Mouse (Mus musculus): ENCODE measurements around the gene Sirt4. TPM values are rescaled to one million over a fixed set of nuclear protein-coding genes. Genes with fewer than 3 reads are reported as not detected.

Gene Sirt4
- polyA plus RNA-seq, 1 experiment from 2014 or later, result 24.2 TPM

- no peak for ATAC-seq (ENCODE audit: low FRiP score, low read depth)
- Histone ChIP-seq H3K9me3 (no peaks in the 10 kb centered on the region), H3K4me2 (replicated peaks) (peak overlapping the region; percentile 94), H3K36me3 (peaks cover 59% of the 10 kb centered on the region), H3K4me3 (peak overlapping the region; percentile 100), H3K9ac (replicated peaks) (peak overlapping the region; percentile 100), H3K4me1 (peaks cover 77% of the 10 kb centered on the region), H3K27ac (replicated peaks) (peak overlapping the region; percentile 99), H3K27me3 (no peaks in the 10 kb centered on the region)
- 5% methylated on average over 15 of the region's 15 CpGs for WGBS
Measured at GRCm38 (mm10) chr5:115434853-115435754, 49.4 kb downstream of the Sirt4 start.

DNA sequence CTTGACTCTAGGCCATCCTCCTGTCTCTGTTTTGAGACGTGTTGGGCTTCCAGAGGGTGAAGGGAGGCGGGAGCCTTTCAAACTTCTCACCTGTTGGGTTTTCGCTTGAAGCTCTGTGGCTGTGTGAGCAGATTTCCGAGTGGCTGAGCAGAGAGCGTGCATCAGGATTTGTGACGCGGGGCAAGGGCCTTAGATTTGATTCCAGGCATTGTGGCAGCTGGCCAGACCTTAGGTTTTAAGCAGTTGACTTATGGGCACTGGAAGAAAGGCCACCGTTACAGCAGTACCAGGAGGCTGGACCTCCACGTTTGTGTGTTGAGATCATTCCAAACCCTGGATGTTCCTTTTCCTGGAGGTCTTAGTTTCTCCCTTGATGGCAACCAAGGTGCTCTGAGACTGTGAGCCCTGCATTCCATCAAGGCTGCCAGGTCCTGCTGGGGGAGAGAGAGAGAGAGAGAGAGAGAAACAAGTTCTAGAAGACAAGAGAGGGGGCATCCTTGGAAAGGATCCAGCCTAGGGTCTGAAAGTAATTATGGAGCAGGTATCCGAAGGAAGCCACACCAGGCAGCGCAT is 50.2 kb downstream of the Sirt4 start:
- Histone ChIP-seq H3K27ac (replicated peaks) (peak overlapping the region; percentile 99), H3K36me3 (peaks cover 51% of the 10 kb centered on the region), H3K4me3 (peak overlapping the region; percentile 100), H3K9ac (replicated peaks) (peak overlapping the region; percentile 100), H3K4me2 (replicated peaks) (peak overlapping the region; percentile 94), H3K4me1 (peaks cover 70% of the 10 kb centered on the region), H3K9me3 (no peaks in the 10 kb centered on the region), H3K27me3 (no peaks in the 10 kb centered on the region)
- ATAC-seq (ENCODE audit: low FRiP score, low read depth), result no peak
- WGBS, result 11% methylated on average over 11 of the region's 11 CpGs

DNA sequence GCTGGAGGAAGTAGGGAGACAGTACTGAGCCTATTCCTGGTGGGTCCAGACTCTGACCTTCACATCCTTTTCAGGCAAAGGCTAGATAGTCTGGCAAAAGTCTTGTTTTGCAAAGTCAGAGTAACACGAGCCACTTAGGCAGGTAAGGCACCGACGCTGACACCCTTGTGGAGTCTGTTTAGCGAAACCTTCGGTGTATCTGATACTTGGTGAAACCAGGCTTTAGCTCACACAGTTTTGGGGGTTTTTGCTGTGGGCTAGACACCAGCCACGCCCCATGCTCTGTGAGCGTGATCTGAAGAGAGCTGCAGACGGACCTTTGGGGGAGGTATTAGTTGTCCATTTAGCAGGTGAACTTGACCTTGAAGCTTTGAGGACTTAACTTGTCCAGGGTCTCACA is 51.3 kb downstream of the Sirt4 start:
- Histone ChIP-seq H3K27me3 (no peaks in the 10 kb centered on the region), H3K27ac (replicated peaks) (peak overlapping the region; percentile 99), H3K9me3 (no peaks in the 10 kb centered on the region), H3K4me1 (peaks cover 67% of the 10 kb centered on the region), H3K4me2 (replicated peaks) (peak overlapping the region; percentile 94), H3K36me3 (peaks cover 40% of the 10 kb centered on the region), H3K9ac (replicated peaks) (peak overlapping the region; percentile 100), H3K4me3 (peak overlapping the region; percentile 100)
- 56% methylated on average over 8 of the region's 8 CpGs for whole genome bisulfite sequencing
- ATAC-seq (ENCODE audit: low FRiP score, low read depth), result no peak

DNA sequence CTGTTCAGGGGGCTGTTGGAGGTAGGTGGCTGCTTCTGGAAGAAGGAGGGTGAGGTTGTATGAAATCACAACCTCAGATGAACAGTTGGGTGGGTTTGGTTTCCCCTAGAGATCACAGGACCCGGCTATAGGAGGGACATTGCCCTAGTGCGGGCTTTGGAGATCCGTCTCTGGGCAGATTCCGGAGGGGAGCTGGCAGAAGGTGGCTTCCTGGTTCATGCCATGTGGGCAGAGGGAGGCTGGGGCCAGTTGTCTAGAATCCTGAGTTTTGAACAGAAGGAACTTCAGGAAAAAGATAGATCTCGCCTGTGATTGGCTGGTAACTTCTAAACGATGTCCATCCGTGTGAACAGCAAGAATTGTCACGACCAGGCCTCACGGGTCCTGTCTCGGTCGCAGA is 52.1 kb downstream of the Sirt4 start:
- no peak for ATAC-seq (ENCODE audit: low FRiP score, low read depth)
- WGBS, result 33% methylated on average over 11 of the region's 11 CpGs

GRCm38 (mm10) chr5:115431898-115432259 is 52.6 kb downstream of the Sirt4 start:
- H3K9me3 ChIP-seq, result no peaks in the 10 kb centered on the region
- peak overlapping the region; percentile 99 for H3K27ac ChIP-seq (replicated peaks)
- H3K4me1 ChIP-seq, result peaks cover 66% of the 10 kb centered on the region
- H3K36me3 ChIP-seq, result peaks cover 31% of the 10 kb centered on the region; the same call in 1 of the 2 replicates
- H3K9ac ChIP-seq (replicated peaks), result peak overlapping the region; percentile 100
- H3K4me3 ChIP-seq, result peak overlapping the region; percentile 100
- H3K27me3 ChIP-seq, result no peaks in the 10 kb centered on the region
- 4% methylated on average over 7 of the region's 7 CpGs for WGBS
- peak overlapping the region; percentile 94 for H3K4me2 ChIP-seq (replicated peaks)
- ATAC-seq (ENCODE audit: low FRiP score, low read depth), result no peak

More for the DNA sequence above, 52.1 kb downstream of the Sirt4 start:
- H3K4me2 ChIP-seq (replicated peaks), result peak overlapping the region; percentile 94
- H3K27ac ChIP-seq (replicated peaks), result peak overlapping the region; percentile 99
- no peaks in the 10 kb centered on the region for H3K27me3 ChIP-seq
- H3K9me3 ChIP-seq, result no peaks in the 10 kb centered on the region
- peaks cover 33% of the 10 kb centered on the region; the same call in 1 of the 2 replicates for H3K36me3 ChIP-seq
- peak overlapping the region; percentile 100 for H3K9ac ChIP-seq (replicated peaks)
- peaks cover 66% of the 10 kb centered on the region for H3K4me1 ChIP-seq
- H3K4me3 ChIP-seq, result peak overlapping the region; percentile 100

DNA sequence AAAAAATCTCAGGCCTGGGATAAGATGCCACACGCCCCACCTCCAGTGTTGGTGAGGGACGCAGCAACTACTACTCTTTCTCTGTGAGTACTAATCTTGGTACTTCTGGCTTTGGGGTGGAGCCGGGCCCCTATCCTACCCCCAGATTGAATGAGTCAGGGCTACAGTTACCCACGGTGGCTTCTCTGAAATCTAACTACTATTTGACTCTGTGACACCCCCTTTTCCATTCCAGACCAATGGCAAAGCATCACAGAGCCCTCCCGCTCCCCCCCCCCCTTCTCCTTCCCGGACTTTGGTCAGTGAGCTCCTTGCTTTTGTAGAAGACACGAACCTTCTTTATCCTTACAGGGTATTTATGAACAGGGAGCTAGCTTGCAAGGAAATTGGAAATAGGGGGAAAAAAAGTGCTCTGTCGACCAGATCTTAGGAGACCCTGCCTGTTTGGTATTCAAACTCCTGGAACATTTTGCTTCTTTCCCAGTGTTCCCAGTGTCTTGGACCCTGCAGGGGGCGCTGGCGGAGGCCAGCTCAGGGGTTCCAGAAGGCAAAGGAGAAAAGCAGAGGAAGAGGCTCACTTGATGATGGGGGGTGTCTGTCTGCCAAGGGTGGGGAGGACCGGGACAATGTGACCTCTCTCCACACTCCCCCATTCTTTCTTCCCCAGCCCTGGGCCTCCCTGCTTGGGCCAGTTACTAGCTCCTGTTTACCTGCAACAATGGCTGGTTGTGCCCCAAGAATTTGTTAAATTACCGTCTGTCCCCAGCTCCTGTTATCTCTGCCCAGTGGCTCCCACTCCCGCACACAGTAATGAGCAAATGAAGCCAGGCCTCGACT is 53.2 kb downstream of the Sirt4 start:
- Histone ChIP-seq H3K27ac (replicated peaks) (peak overlapping the region; percentile 99), H3K36me3 (peaks cover 31% of the 10 kb centered on the region; the same call in 1 of the 2 replicates), H3K4me2 (replicated peaks) (peak overlapping the region; percentile 94), H3K4me3 (peak overlapping the region; percentile 100), H3K9ac (replicated peaks) (peak overlapping the region; percentile 100), H3K9me3 (no peaks in the 10 kb centered on the region), H3K4me1 (peaks cover 64% of the 10 kb centered on the region), H3K27me3 (no peaks in the 10 kb centered on the region)
- WGBS, result 2% methylated on average over 14 of the region's 14 CpGs
- no peak for ATAC-seq (ENCODE audit: low FRiP score, low read depth)

DNA sequence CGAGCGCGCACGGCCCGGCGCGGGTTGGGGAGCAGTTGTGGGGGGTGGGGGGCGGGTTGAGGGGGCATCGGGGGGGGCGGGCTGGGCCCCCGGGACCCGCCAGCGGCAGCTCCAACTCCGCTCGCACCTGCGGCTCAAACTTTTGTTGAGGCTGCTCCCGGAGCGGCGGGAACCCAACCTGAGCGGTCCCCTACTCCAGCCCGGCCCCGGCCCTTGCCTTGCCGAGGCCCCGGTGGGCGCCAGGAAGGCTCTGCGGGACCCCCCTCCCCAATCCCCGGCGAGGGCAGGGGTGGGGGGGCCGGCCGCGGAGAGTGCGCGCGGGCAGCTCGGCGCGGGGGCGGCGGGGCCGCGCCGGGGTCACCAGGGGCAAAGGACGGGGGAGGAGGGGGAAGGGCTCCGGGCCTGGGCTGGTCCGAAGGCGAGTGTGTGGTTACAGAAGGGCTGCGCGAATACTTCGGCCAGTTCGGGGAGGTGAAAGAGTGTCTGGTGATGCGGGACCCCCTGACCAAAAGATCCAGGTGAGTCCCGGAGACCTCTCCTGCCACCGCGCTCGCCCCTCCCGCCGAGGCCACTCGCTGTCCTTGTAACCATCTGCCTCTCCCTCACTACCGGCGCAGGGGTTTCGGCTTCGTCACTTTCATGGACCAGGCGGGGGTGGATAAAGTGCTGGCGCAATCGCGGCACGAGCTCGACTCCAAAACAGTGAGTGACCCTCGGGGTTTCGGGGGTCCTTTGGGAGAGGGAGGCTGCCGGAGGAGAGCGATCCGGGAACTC is 54.2 kb downstream of the Sirt4 start:
- Histone ChIP-seq H3K4me1 (peaks cover 58% of the 10 kb centered on the region), H3K9me3 (no peaks in the 10 kb centered on the region), H3K36me3 (peaks cover 26% of the 10 kb centered on the region; the same call in 1 of the 2 replicates), H3K27me3 (no peaks in the 10 kb centered on the region), H3K9ac (replicated peaks) (peak overlapping the region; percentile 100), H3K4me2 (replicated peaks) (peak overlapping the region; percentile 94), H3K4me3 (peak overlapping the region; percentile 100), H3K27ac (replicated peaks) (peak overlapping the region; percentile 99)
- WGBS, result under 1% methylated on average over 39 of the region's 73 CpGs
- no peak for ATAC-seq (ENCODE audit: low FRiP score, low read depth)

DNA sequence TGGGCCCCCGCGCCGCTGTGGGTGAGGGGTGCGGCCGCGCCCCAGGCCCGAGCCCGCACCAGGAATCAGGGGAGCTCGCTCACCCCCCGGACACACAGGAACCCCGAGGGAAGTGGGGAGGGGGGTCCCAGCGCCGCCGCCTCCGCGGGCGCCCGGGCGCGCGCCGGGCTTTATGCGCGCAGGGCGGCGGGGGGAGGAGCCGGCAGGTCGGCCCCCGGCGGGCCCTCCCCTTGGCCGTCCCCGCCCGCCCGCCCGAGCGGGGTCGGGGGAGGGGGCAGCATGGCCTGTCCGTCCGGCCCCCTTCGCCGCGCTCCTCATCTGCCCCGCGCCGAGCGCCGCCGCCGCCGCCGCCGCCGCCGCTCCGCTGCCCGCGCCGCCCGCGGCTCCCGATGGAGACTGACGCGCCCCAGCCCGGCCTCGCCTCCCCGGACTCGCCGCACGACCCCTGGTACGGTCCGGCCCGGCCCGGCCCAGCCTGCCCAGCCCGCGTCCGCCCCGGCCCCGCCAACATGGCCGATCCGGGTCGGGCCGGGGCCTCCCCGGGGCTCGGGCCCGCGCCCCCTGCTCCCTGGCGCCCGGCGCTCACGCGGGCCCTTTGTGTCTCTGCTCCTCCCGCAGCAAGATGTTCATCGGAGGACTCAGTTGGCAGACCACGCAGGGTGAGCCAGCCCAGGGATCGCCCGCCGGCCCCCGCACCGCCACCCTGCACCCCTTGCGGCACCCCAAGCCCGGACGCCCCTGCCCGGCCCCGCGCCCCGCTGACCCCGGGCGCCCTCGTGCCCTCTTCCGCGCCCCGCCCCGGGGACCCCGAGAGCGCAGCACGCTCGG is 55.0 kb downstream of the Sirt4 start, which contains the start of gene Msi1:
Msi1 (plus strand) TSS at position 241 of the 828 bp plus-strand sequence.
- Histone ChIP-seq H3K27me3 (no peaks in the 10 kb centered on the region), H3K4me1 (peaks cover 50% of the 10 kb centered on the region), H3K27ac (replicated peaks) (peak within 1 kb of the TSS; percentile 99), H3K4me3 (peak within 1 kb of the TSS; percentile 100), H3K9ac (replicated peaks) (peak within 1 kb of the TSS; percentile 100), H3K36me3 (peaks cover 23% of the 10 kb centered on the region; the same call in 1 of the 2 replicates), H3K9me3 (no peaks in the 10 kb centered on the region), H3K4me2 (replicated peaks) (peak within 1 kb of the TSS; percentile 94)
- peak; percentile 81 for ATAC-seq (ENCODE audit: low FRiP score, low read depth)
- WGBS, result under 1% methylated on average over 67 of the region's 117 CpGs

DNA sequence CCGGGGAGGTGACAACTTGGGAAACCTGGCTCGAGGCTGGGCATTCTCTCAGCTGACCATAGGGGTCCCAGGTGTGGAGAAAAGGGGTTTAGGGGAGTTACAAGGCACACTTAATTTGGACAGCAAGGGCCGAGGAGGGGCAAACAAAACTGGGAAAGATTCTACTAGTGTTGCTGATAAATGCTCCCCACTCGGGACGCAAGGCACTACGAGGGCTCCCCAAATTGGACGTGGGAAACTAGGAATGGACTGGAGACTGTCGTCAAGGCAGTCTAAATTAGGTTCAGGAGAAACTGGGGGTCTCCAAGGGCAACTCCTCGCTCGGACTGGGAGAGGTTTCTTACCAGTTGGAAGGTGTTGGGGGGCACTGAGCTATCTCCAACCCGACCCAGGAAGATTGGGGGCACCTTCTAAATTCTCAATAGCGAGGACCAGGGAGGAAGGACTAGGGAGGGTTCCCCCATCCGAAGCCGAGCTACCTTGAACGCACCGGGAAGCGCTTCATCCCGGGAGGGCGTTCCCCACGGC is 55.6 kb downstream of the Sirt4 start:
- Histone ChIP-seq H3K36me3 (peaks cover 19% of the 10 kb centered on the region; the same call in 1 of the 2 replicates), H3K4me3 (peak overlapping the region; percentile 100), H3K4me1 (peaks cover 43% of the 10 kb centered on the region), H3K9ac (replicated peaks) (peak overlapping the region; percentile 100), H3K27me3 (no peaks in the 10 kb centered on the region), H3K4me2 (replicated peaks) (peak overlapping the region; percentile 94), H3K27ac (replicated peaks) (peak overlapping the region; percentile 99), H3K9me3 (no peaks in the 10 kb centered on the region)
- peak; percentile 3; the same call in 1 of the 2 replicates for ATAC-seq (ENCODE audit: low FRiP score, low read depth)
- 0% methylated on average over 20 of the region's 20 CpGs for WGBS

Measured in midbrain, embryonic 12.5 days (tissue).